Mouse (Mus musculus): ENCODE measurements around the gene Olfr984. TPM values are rescaled to one million over a fixed set of nuclear protein-coding genes. Genes with fewer than 3 reads are reported as not detected.

Olfr984 gene
- total and polyA plus RNA-seq, 2 experiments from 2014 or later = not detected

DNA sequence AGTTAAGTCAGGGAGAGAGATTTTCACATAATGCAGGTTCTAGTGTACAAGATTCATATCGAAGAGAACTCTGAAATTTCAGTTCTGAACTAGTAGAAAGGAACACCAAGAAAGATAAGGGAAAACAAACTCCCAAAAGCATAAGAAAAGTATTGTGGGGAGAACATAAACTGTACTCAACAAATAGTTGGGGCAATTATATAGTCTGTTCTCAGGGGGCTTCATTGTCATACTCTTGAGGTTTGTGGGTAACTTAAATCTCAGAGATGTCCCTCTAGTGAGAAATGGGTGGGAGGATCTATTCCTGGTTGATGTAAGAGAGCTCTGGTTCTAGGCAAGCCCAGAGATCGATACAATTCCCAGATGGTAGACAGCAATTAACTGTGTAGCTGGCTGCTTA is 40.5 kb downstream of the Olfr984 start, which contains the start of gene Olfr982:
Gene Olfr982, plus strand, starts transcription at position 301 of the 400 bp plus-strand sequence.
- no peak within 1 kb of the TSS for H3K27ac ChIP-seq (ENCODE audit: low read depth)
- TF ChIP-seq EP300 (IDR thresholded peaks at IDR 0.05; ENCODE audit: low read depth) (no peak), CTCF (IDR thresholded peaks at IDR 0.05; ENCODE audit: low read depth) (no peak)

GRCm38 (mm10) chr9:40050138-40050537 is 63.9 kb downstream of the Olfr984 start:
- no peak overlapping the region for H3K9ac ChIP-seq (replicated peaks; ENCODE audit: low read depth, low read length)
- DNase-seq (ENCODE audit: low spot score) (no peak), ATAC-seq (ENCODE audit: insufficient read depth, low read depth) (no peak)
- TF ChIP-seq EP300 (IDR thresholded peaks at IDR 0.05; ENCODE audit: low read depth) (no peak), CTCF (IDR thresholded peaks at IDR 0.05; ENCODE audit: low read depth) (no peak)
- H3K4me1 ChIP-seq (ENCODE audit: control insufficient read depth, insufficient read depth) = no peaks in the 10 kb centered on the region
- no peak overlapping the region for H3K27ac ChIP-seq (ENCODE audit: low read depth)
- no peaks in the 10 kb centered on the region for H3K36me3 ChIP-seq (replicated peaks; ENCODE audit: control insufficient read depth, insufficient read depth, low read length)
- H3K27me3 ChIP-seq (ENCODE audit: control insufficient read depth, insufficient read depth, low read length) = no peaks in the 10 kb centered on the region
- WGBS = 87% methylated on average over 19 of the region's 19 CpGs
- H3K4me2 ChIP-seq (ENCODE audit: low read depth, low read length) = no peak overlapping the region
- no peak overlapping the region for H3K4me3 ChIP-seq (ENCODE audit: low read depth, low read length)
- H3K9me3 ChIP-seq (replicated peaks; ENCODE audit: control insufficient read depth, low read length) = no peaks in the 10 kb centered on the region

More for the DNA sequence above, 40.5 kb downstream of the Olfr984 start, which contains the start of gene Olfr982:
- Histone ChIP-seq H3K9ac (replicated peaks; ENCODE audit: low read depth, low read length) (no peak within 1 kb of the TSS), H3K36me3 (replicated peaks; ENCODE audit: control insufficient read depth, insufficient read depth, low read length) (no peaks in the 10 kb centered on the region), H3K9me3 (replicated peaks; ENCODE audit: control insufficient read depth, low read length) (no peaks in the 10 kb centered on the region), H3K4me2 (ENCODE audit: low read depth, low read length) (no peak within 1 kb of the TSS), H3K4me1 (ENCODE audit: control insufficient read depth, insufficient read depth) (no peaks in the 10 kb centered on the region), H3K27me3 (ENCODE audit: control insufficient read depth, insufficient read depth, low read length) (no peaks in the 10 kb centered on the region), H3K4me3 (ENCODE audit: low read depth, low read length) (no peak within 1 kb of the TSS)
- WGBS = 59% methylated on average over 2 of the region's 2 CpGs
- ATAC-seq (ENCODE audit: insufficient read depth, low read depth) (no peak), DNase-seq (ENCODE audit: low spot score) (no peak)

Other genes with a start within 250 kb of the Olfr984 start
- gene Olfr972, start 247.8 kb downstream of the Olfr984 start, total RNA-seq (2014; rRNA removed; ENCODE audit: low replicate concordance) = not detected in 2 replicates
- not detected in 2 replicates for gene Olfr972, start 247.8 kb downstream of the Olfr984 start, polyA plus RNA-seq (2015; fragmentation: Nextera tagmentation; extraction: Ambion mirVana)
- gene Olfr229, start 206.9 kb downstream of the Olfr984 start, total RNA-seq (2014; rRNA removed; ENCODE audit: low replicate concordance) = not detected in 2 replicates
- not detected in 2 replicates for gene Olfr229, start 206.9 kb downstream of the Olfr984 start, polyA plus RNA-seq (2015; fragmentation: Nextera tagmentation; extraction: Ambion mirVana)
- gene Olfr974, start 176.7 kb downstream of the Olfr984 start, total RNA-seq (2014; rRNA removed; ENCODE audit: low replicate concordance) = not detected in 2 replicates
- gene Olfr974, start 176.7 kb downstream of the Olfr984 start, polyA plus RNA-seq (2015; fragmentation: Nextera tagmentation; extraction: Ambion mirVana) = not detected in 2 replicates
- not detected in 2 replicates for gene Olfr975, start 162.2 kb downstream of the Olfr984 start, total RNA-seq (2014; rRNA removed; ENCODE audit: low replicate concordance)
- gene Olfr975, start 162.2 kb downstream of the Olfr984 start, polyA plus RNA-seq (2015; fragmentation: Nextera tagmentation; extraction: Ambion mirVana) = not detected in 2 replicates
- not detected in 2 replicates for gene Olfr976, start 153.1 kb downstream of the Olfr984 start, total RNA-seq (2014; rRNA removed; ENCODE audit: low replicate concordance)
- not detected in 2 replicates for gene Olfr976, start 153.1 kb downstream of the Olfr984 start, polyA plus RNA-seq (2015; fragmentation: Nextera tagmentation; extraction: Ambion mirVana)
- not detected in 2 replicates for gene Olfr978, start 122.1 kb downstream of the Olfr984 start, total RNA-seq (2014; rRNA removed; ENCODE audit: low replicate concordance)
- gene Olfr978, start 122.1 kb downstream of the Olfr984 start, polyA plus RNA-seq (2015; fragmentation: Nextera tagmentation; extraction: Ambion mirVana) = not detected in 2 replicates
- not detected in 2 replicates for gene Olfr979, start 110.7 kb downstream of the Olfr984 start, total RNA-seq (2014; rRNA removed; ENCODE audit: low replicate concordance)
- gene Olfr979, start 110.7 kb downstream of the Olfr984 start, polyA plus RNA-seq (2015; fragmentation: Nextera tagmentation; extraction: Ambion mirVana) = not detected in 2 replicates
- not detected in 2 replicates for gene Olfr980, start 104.6 kb downstream of the Olfr984 start, total RNA-seq (2014; rRNA removed; ENCODE audit: low replicate concordance)
- not detected in 2 replicates for gene Olfr980, start 104.6 kb downstream of the Olfr984 start, polyA plus RNA-seq (2015; fragmentation: Nextera tagmentation; extraction: Ambion mirVana)
- not detected in 2 replicates for gene Olfr981, start 92.7 kb downstream of the Olfr984 start, total RNA-seq (2014; rRNA removed; ENCODE audit: low replicate concordance)
- not detected in 2 replicates for gene Olfr981, start 92.7 kb downstream of the Olfr984 start, polyA plus RNA-seq (2015; fragmentation: Nextera tagmentation; extraction: Ambion mirVana)
- gene Olfr982, start 40.4 kb downstream of the Olfr984 start, total RNA-seq (2014; rRNA removed; ENCODE audit: low replicate concordance) = not detected in 2 replicates
- gene Olfr982, start 40.4 kb downstream of the Olfr984 start, polyA plus RNA-seq (2015; fragmentation: Nextera tagmentation; extraction: Ambion mirVana) = not detected in 2 replicates
- gene Olfr983, start 20.6 kb downstream of the Olfr984 start, total RNA-seq (2014; rRNA removed; ENCODE audit: low replicate concordance) = not detected in 2 replicates
- gene Olfr983, start 20.6 kb downstream of the Olfr984 start, polyA plus RNA-seq (2015; fragmentation: Nextera tagmentation; extraction: Ambion mirVana) = not detected in 2 replicates
- gene Olfr985, start 16.0 kb upstream of the Olfr984 start, total RNA-seq (2014; rRNA removed; ENCODE audit: low replicate concordance) = not detected in 2 replicates
- not detected in 2 replicates for gene Olfr985, start 16.0 kb upstream of the Olfr984 start, polyA plus RNA-seq (2015; fragmentation: Nextera tagmentation; extraction: Ambion mirVana)
- gene Tmem225, start 33.9 kb upstream of the Olfr984 start, total RNA-seq (2014; rRNA removed; ENCODE audit: low replicate concordance) = not detected in 2 replicates
- gene Tmem225, start 33.9 kb upstream of the Olfr984 start, polyA plus RNA-seq (2015; fragmentation: Nextera tagmentation; extraction: Ambion mirVana) = not detected in 2 replicates
- not detected in 2 replicates for gene Olfr986, start 66.7 kb upstream of the Olfr984 start, total RNA-seq (2014; rRNA removed; ENCODE audit: low replicate concordance)
- gene Olfr986, start 66.7 kb upstream of the Olfr984 start, polyA plus RNA-seq (2015; fragmentation: Nextera tagmentation; extraction: Ambion mirVana) = not detected in 2 replicates
- 1.5 TPM in 2 replicates for gene Zfp202, start 78.1 kb upstream of the Olfr984 start, total RNA-seq (2014; rRNA removed; ENCODE audit: low replicate concordance)
- 2.1 and 2.4 TPM in 2 replicates for gene Zfp202, start 78.1 kb upstream of the Olfr984 start, polyA plus RNA-seq (2015; fragmentation: Nextera tagmentation; extraction: Ambion mirVana)
- gene Scn3b, start 155.0 kb upstream of the Olfr984 start, total RNA-seq (2014; rRNA removed; ENCODE audit: low replicate concordance) = 0.54 and 5.5 TPM in 2 replicates
- gene Scn3b, start 155.0 kb upstream of the Olfr984 start, polyA plus RNA-seq (2015; fragmentation: Nextera tagmentation; extraction: Ambion mirVana) = 0.60 and 0.75 TPM in 2 replicates

Measured in heart, postnatal 0 days (tissue).